Mouse (Mus musculus): ENCODE data around the gene Map3k14.

Map3k14 gene

DNA sequence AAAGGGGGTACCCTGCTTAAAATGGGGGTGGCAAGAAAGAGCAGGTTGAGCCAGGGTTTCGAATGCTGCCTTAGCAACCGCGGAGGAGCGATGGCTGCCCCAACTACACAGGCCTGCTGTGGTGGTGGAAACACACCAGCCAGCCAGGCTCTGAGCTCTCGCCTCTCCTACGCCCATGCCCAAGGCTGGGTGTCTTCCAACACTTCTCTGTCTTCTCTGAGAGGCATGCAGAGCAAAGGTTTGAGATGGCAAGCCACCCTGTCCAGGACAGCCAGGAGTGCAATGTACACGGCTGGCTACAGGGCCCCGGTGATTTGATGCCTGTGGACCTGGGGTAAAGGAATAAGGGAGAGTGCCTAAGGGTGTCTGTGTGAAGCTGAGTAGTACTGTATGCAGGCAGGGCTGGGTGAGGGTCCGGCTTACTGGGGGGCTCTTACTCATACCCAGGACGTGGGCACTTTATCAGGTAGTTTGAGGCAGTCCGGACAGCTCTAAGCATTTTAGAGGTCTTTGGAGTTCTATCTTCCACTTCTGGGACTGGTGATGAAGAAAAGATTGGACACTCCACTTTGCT lies 93.4 kb downstream of the Map3k14 start:
- peak; percentile 90 for DNase-seq

DNA sequence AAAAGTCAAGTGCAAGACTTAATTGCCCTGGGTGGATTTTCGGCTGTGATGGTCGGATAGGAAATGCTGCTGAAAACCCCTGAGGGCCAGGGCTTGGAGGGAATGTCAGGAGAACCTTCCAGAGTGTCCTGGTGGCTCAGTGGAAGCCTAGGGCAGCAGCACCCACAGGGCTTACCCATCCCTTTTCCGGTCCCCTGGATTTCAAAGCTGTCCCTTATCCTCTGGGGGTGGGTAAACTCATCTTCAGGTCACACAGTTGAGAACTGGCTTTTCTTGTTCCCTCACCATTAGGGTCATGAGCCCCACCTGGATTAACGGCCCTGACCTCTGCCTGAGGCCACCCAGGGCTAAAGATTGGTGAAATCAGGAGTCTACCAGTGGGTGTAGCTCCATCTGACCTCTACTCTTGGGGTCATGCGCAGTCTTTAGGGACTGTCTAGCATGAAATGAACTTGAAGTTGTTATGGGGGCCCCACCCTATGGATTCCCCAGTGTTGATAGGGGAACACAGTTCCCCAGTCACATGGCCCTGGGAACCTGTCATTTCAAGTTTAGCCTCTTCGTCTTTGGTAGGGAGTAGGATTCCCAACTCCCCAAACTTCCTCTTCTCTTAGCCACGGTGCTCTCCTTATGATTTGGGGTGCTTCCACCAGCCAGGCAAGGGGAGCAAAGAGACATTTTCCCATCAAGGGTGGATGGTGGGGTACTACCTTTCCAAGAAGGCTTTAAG lies 94.1 kb downstream of the Map3k14 start:
- DNase-seq: peak; percentile 91

DNA sequence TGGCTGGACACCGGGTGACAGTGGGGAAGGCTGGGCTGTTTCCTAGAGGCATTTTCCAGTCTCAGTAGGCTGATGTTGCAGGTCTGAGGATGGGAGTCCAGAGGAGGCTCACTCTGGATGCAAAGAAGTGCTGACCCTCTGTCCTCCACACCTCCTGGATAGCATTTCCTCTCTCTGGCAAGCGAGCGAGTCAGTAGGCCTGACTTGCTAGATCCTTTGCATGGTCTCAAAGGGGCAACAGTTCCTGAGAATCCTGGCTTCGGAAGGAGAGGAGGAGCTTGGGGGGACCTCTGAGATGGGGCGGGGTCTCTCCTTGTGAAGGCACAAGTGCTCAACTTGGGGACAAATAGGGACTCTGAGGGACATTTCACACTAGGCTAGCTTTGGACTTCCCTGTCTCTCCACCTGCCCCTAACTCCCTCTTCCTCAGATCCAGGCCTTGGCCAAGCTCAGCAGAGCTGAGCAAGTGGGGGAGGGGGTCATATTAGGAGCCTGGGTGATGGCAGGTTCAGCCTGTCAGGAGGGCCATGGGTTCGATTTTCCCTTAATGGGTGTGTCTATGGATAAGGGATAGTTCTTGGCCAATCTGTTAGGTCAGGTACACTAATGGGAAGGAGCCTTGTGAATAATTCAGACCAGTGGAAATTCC lies 94.8 kb downstream of the Map3k14 start:
- peak; percentile 92 for DNase-seq

GRCm38 (mm10) chr11:103171703-103172391 lies 95.4 kb downstream of the Map3k14 start:
- peak; percentile 97 for DNase-seq

DNA sequence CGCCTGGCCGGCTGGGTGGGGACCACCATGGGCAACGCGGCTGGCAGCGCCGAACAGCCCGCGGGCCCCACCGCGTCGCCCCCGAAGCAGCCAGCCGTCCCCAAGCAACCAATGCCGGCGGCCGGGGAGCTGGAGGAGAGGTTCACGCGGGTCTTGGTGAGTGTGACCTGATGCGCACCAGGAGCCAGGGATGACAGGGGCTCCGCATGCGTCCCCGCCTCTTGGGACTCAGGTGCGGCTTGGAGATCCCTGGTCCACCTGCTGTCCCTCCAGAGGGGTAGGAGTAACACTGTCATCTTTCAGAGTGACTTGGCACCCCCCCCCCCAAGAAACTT lies 96.0 kb downstream of the Map3k14 start:
- peak; percentile 95 for DNase-seq

DNA sequence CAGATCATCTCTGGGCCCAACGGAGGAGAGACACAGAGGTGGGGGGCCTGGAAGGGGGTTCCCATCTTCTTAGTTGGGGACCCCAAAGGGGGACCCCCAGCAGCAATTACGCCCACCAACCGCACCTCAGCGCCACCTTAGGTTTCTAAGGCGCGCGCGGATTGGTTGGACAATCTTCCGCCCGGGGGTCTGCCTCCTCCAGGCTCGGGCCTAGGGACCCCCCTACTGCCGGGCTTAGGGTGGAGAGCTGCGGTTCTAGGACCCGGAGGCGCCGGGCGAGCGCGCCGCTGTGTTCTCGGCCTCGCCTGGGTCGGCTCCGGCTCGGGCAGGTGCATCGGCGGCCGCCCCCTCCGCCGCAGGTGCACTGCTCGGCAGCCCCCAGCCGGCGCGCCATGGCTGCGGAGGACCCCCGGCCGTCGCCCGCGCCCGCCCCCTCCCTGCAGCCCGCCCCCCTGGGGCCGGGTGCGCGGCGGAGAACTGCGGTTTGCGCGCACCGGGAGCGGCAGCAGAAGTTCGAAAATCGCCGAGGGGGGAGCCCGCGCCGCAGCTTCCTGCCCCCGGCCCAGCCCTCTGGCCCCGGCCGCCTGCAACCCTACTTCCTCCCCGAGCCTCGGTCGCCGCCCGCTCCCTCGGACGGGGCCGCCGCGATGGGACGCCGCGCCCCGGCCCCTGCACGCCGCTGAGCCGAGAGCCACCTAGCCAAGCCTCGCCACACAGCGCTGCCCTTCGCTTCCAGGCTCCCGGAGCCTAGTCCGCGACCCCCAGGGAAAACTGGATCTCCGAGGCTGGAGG lies 96.6 kb downstream of the Map3k14 start, which contains the start of gene Fmnl1:
Gene Fmnl1 (plus strand): TSS at position 614 of the 792 bp plus-strand sequence.
- DNase-seq: peak; percentile 98

GRCm38 (mm10) chr11:103170111-103170493 lies 97.2 kb downstream of the Map3k14 start:
- DNase-seq: peak; percentile 89

Data from heart, adult 11 months (tissue).